Mouse (Mus musculus): Measurements from ENCODE around the gene Dntt. TPM values are rescaled to one million over a fixed set of nuclear protein-coding genes. Genes with fewer than 3 reads are reported as not detected.

The Dntt gene
- polyA plus RNA-seq (2015; fragmentation: Nextera tagmentation; extraction: Ambion mirVana), result 0.22 TPM in 1 of 2 replicates, not detected in the other

DNA sequence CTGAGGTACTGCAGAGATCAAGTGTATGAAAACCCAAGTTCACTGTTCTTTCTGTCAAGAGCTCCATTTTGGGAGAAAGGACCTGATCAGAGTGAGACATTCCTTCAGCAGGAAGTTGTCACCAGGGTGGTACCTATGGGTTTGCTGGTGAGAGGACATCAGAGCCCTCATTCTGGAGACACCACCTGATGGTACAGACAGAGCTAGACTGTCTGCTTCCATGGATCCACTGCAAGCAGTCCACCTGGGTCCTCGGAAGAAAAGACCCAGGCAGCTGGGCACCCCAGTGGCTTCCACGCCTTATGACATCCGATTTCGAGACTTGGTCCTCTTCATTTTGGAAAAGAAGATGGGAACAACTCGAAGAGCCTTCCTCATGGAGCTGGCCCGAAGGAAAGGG lies at the start of gene Dntt:
Dntt (plus strand) TSS at position 57 of the 400 bp plus-strand sequence.
- no peak within 1 kb of the TSS for H3K27ac ChIP-seq (replicated peaks)
- H3K9ac ChIP-seq, result no peak within 1 kb of the TSS
- no peak within 1 kb of the TSS for H3K4me2 ChIP-seq
- no peaks in the 10 kb centered on the region for H3K4me1 ChIP-seq (replicated peaks)
- WGBS, result 92% methylated on average over 6 of the region's 6 CpGs
- no peaks in the 10 kb centered on the region for H3K27me3 ChIP-seq
- ATAC-seq (ENCODE audit: low read depth), result no peak
- H3K4me3 ChIP-seq, result no peak within 1 kb of the TSS
- H3K36me3 ChIP-seq, result no peaks in the 10 kb centered on the region
- H3K9me3 ChIP-seq, result no peaks in the 10 kb centered on the region

DNA sequence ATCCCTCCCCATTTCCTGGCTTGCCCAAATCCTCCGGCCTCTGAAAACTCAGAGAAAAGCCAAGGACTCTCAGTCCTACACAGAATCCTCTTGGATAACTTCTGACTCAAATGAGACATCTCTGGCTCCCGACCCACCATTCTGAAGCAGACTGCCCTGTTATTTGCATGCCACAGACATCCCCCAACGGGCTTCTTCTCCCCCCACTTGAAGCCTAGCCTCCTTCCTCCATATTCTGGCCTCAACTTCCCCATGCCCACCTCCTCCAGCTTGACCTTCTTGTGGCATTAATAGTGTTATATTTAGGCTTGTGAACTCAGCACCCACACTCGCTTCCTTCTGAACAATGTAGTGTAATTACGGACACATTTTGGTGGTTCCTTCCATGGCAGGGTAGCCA lies 48.4 kb upstream of the Dntt start:
- 78% methylated on average over 5 of the region's 5 CpGs for WGBS
- Histone ChIP-seq H3K27me3 (no peaks in the 10 kb centered on the region), H3K36me3 (no peaks in the 10 kb centered on the region), H3K4me1 (replicated peaks) (no peaks in the 10 kb centered on the region), H3K4me2 (no peak overlapping the region), H3K9me3 (no peaks in the 10 kb centered on the region), H3K27ac (replicated peaks) (no peak overlapping the region), H3K9ac (no peak overlapping the region), H3K4me3 (no peak overlapping the region)
- ATAC-seq (ENCODE audit: low read depth), result no peak

DNA sequence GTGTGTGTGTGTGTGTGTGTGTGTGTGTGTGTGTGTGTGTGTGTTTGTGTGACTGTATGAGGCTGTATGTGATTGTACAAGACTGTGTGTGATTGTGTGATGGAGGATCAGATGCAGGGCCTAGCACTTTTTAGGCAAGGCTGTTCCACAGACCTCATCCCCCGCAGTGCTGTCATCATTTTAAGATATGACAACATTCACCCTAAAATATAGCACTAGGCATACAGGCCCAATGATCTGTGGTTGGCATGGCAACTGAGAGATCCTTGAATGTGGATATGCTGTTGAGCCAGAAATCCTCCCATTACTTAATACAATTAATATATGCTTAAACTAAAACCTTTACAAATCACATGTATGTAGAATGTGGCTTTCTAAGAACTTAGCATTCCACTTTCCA lies 44.5 kb upstream of the Dntt start:
- ATAC-seq (ENCODE audit: low read depth), result no peak
- H3K4me2 ChIP-seq, result no peak overlapping the region
- H3K9ac ChIP-seq, result no peak overlapping the region
- no peaks in the 10 kb centered on the region for H3K36me3 ChIP-seq
- 92% methylated on average over 1 of the region's 1 CpGs for WGBS
- no peak overlapping the region for H3K27ac ChIP-seq (replicated peaks)
- no peak overlapping the region for H3K4me3 ChIP-seq
- no peaks in the 10 kb centered on the region for H3K4me1 ChIP-seq (replicated peaks)
- no peaks in the 10 kb centered on the region for H3K27me3 ChIP-seq
- H3K9me3 ChIP-seq, result no peaks in the 10 kb centered on the region

DNA sequence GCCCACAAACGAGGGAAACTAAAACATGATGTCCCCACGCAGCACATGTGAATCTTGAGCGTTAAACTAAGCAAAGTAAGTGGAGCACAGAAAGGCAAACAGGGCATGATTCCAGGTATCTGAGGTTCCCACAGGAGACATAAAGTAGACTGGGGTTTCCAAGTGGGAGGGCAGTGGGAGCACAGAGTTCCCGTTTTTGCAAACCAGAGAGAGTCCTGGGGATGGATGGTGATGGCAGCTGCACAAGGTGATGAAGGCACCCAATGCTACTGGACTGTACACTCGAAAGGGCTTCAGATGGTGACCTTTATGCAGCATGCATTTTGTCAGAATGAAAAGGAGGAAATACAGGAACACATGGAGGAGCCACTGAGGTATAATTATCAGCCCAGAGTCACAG lies 40.2 kb upstream of the Dntt start:
- H3K4me1 ChIP-seq (replicated peaks), result peaks cover 13% of the 10 kb centered on the region

DNA sequence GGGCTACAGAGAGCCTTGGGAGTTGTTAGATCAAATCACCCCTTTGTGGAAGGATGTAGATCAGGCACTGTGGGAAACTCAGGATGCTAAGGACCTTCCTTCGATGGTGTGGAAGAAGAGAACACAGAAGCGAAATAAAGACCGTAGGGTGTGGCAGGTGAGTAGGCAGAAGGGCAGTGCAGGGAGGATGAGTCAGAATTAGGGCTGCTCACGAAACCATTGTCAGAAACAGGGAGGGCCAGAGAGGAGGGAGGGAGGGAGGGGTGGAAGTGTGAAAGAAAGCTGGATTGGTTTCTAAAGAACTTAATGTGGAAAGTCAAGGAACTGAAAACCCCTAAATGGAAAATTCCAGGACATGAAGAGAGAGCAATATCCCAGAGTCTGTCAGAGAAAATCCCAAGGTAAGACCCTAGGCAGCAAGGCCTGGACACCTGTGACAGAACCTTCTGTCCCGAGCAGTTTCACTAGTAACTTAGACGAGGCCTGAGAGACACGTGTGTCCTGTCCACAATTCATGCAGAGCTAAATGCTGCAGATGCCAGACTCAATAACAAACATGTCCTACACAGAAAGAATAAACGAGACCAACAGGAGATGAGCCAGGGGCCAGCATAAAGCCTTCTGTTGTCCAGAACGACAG lies 39.0 kb upstream of the Dntt start:
- WGBS, result 79% methylated on average over 9 of the region's 9 CpGs
- Histone ChIP-seq H3K36me3 (no peaks in the 10 kb centered on the region), H3K4me3 (no peak overlapping the region), H3K9ac (no peak overlapping the region), H3K4me2 (no peak overlapping the region), H3K27me3 (no peaks in the 10 kb centered on the region), H3K4me1 (replicated peaks) (peaks cover 13% of the 10 kb centered on the region), H3K9me3 (no peaks in the 10 kb centered on the region), H3K27ac (replicated peaks) (no peak overlapping the region)
- ATAC-seq (ENCODE audit: low read depth), result no peak

More for the DNA sequence above, 40.2 kb upstream of the Dntt start:
- Histone ChIP-seq H3K36me3 (no peaks in the 10 kb centered on the region), H3K27ac (replicated peaks) (no peak overlapping the region), H3K4me3 (no peak overlapping the region), H3K9ac (no peak overlapping the region), H3K4me2 (no peak overlapping the region), H3K9me3 (no peaks in the 10 kb centered on the region), H3K27me3 (no peaks in the 10 kb centered on the region)
- ATAC-seq (ENCODE audit: low read depth), result no peak
- WGBS, result 85% methylated on average over 5 of the region's 5 CpGs

DNA sequence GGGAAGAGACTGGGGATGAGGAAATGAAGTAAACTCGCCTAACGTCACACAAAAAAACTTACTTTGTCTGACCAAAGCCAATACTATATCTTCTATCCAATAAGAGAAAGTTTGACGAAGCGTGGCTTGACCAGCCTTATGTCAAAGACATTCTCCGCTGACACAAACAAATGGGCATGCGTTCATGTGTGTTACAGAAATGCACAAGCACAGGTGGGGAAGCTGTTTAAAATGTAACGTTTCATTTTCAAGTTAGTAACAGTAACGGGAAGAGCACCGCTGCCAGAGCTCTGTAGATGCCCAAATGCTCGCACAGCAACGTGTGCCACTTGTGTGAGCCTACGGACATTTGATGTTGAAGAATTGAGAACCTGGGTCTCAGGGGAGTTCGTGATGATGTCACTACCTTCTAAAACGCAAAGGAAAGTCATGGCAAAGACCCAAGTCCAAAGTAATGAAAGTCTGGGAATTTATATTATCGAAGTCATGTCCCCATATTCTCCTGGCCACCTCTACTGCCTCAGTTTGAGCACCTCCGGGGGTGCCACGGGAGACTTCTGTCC lies 38.2 kb upstream of the Dntt start:
- Histone ChIP-seq H3K4me2 (no peak overlapping the region), H3K27me3 (no peaks in the 10 kb centered on the region), H3K4me3 (no peak overlapping the region), H3K9me3 (no peaks in the 10 kb centered on the region), H3K27ac (replicated peaks) (no peak overlapping the region), H3K36me3 (no peaks in the 10 kb centered on the region), H3K9ac (no peak overlapping the region), H3K4me1 (replicated peaks) (peaks cover 13% of the 10 kb centered on the region)
- 91% methylated on average over 17 of the region's 17 CpGs for WGBS
- no peak for ATAC-seq (ENCODE audit: low read depth)

DNA sequence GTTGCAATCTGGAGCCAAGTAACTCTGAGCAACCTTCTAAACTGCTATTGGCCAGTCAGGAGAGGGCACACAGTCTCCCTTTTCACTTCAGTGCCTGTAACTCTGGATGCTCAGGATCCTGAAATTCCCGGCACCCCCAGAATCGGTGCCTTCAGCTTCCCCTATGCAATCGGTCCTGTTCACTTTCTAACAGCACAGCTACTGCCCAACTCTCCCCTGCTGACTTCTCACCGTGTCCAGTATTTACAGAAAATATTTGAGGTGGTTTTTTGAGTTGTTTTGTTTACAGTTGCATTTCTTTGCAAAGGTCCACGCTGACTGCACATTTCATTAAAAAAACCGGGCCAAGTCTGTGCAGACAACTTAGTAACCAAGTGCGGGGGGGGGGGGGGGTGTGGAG lies 37.4 kb upstream of the Dntt start:
- Histone ChIP-seq H3K4me2 (0 out of 2 replicates have a peak overlapping the region, but pooled peaks have one; percentile 11), H3K4me1 (replicated peaks) (peaks cover 13% of the 10 kb centered on the region), H3K4me3 (no peak overlapping the region), H3K27me3 (no peaks in the 10 kb centered on the region), H3K9me3 (no peaks in the 10 kb centered on the region), H3K9ac (no peak overlapping the region), H3K36me3 (no peaks in the 10 kb centered on the region), H3K27ac (replicated peaks) (no peak overlapping the region)
- 49% methylated on average over 7 of the region's 7 CpGs for WGBS
- no peak for ATAC-seq (ENCODE audit: low read depth)

DNA sequence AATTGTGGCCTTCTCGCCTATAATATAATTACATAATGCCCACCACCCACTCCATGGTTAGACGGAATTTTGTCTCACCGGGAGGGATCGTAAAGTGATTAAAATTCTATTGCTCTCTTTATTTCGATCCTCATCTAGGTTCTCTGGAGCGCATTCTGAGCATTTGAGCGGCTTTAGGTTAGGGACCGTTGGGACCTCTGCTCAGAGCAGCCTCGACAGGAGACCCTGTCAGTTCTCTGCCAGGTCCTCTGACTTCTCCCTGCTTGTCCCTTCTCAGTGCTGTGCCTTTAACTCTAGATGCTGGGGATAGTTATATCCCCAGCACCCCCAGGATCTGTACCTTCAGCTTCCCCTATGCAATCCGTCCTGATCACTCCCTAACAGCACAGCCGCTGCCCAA lies 37.0 kb upstream of the Dntt start:
- 21% methylated on average over 10 of the region's 11 CpGs for WGBS
- no peaks in the 10 kb centered on the region for H3K9me3 ChIP-seq
- no peak overlapping the region for H3K4me3 ChIP-seq
- H3K27me3 ChIP-seq, result no peaks in the 10 kb centered on the region
- H3K9ac ChIP-seq, result no peak overlapping the region
- H3K36me3 ChIP-seq, result no peaks in the 10 kb centered on the region
- peak overlapping the region; percentile 11; the same call in 1 of the 2 replicates for H3K4me2 ChIP-seq
- no peak; the same call in 1 of the 2 replicates for ATAC-seq (ENCODE audit: low read depth)
- H3K4me1 ChIP-seq (replicated peaks), result peaks cover 13% of the 10 kb centered on the region
- H3K27ac ChIP-seq (replicated peaks), result no peak overlapping the region

DNA sequence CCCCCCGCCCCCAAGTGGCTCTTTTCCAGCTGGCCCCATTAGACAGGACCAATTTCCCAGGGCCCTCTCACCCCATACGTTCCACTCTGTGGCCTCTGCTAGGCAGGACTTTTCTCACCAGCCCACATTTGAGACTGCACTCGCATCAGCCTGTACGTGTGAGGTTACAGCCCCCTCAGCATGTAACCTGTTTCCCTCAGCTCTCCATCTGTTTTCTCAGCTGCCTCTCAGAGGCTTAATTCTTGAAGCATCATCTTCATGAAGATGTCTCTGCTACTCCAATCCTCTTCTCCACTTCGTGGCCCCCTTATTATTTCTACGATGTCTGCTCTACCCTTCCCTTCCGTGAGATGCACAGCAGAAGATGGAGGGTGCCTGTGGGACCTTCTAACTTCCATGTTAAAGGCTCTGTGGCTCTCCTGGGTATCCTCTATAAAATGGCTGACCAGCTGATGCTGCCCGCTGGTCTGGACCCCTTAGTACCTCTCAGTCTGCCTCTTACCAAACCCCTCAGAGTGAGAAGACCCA lies 36.5 kb upstream of the Dntt start:
- Histone ChIP-seq H3K4me2 (no peak overlapping the region; the same call in 1 of the 2 replicates), H3K9ac (no peak overlapping the region), H3K4me3 (no peak overlapping the region), H3K27ac (replicated peaks) (no peak overlapping the region), H3K36me3 (no peaks in the 10 kb centered on the region), H3K4me1 (replicated peaks) (peaks cover 13% of the 10 kb centered on the region), H3K27me3 (no peaks in the 10 kb centered on the region), H3K9me3 (no peaks in the 10 kb centered on the region)
- 46% methylated on average over 8 of the region's 8 CpGs for WGBS
- ATAC-seq (ENCODE audit: low read depth), result no peak; the same call in 1 of the 2 replicates

DNA sequence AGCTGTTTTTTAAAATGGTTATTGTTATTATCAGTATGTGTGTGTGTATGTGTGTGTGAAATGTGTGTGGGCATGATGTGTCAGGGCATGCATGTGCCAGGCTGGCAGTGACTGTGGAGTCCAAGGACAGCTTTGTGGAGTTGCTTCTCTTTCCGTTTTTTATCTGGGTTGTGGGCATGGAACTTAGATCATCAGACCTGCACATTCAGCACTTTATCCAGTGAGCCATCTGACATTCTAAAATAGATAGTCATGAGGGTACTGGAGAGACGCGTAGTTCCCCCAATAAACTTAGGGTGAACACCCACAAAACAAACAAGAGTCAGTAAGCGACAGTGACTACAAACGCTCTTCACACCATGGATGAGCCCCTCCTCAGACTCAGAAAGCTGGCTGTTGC lies 35.7 kb upstream of the Dntt start:
- WGBS, result 84% methylated on average over 5 of the region's 5 CpGs
- Histone ChIP-seq H3K36me3 (no peaks in the 10 kb centered on the region), H3K9ac (no peak overlapping the region), H3K27ac (replicated peaks) (no peak overlapping the region), H3K4me1 (replicated peaks) (peaks cover 13% of the 10 kb centered on the region), H3K4me3 (no peak overlapping the region), H3K27me3 (no peaks in the 10 kb centered on the region), H3K4me2 (no peak overlapping the region), H3K9me3 (no peaks in the 10 kb centered on the region)
- no peak for ATAC-seq (ENCODE audit: low read depth)

DNA sequence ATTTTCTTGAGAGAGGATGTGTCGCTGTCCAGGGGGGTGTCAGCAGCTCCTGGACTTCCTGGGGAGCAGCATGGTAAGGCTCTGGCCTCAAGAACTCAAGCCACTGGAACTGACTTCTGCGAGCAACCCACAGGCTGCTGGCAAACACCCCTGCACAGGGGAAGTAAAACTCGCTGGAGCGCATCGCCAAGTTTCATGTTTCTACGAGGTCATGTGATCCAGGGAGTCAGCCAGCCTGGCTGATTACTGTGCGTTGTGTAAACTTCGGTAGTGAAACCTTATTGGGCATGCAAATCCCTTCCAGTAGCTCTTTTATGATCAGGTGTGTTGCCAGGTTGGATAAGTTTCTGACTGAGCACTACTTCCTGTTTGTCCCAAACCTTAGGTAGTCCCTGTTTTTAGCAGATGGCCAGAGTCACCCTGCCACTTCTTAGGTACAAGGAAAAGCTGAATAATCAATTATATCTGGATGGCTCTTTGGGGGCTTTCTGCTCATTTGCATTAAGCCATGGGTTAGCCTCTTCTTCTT lies 35.0 kb upstream of the Dntt start, which contains the start of gene Blnk:
Blnk (minus strand) TSS at position 479 of the 529 bp plus-strand sequence.
- WGBS, result 57% methylated on average over 8 of the region's 8 CpGs
- Histone ChIP-seq H3K27ac (replicated peaks) (no peak within 1 kb of the TSS), H3K9me3 (no peaks in the 10 kb centered on the region), H3K27me3 (no peaks in the 10 kb centered on the region), H3K4me2 (no peak within 1 kb of the TSS), H3K4me3 (no peak within 1 kb of the TSS), H3K4me1 (replicated peaks) (peaks cover 13% of the 10 kb centered on the region), H3K9ac (no peak within 1 kb of the TSS), H3K36me3 (no peaks in the 10 kb centered on the region)
- no peak for ATAC-seq (ENCODE audit: low read depth)

DNA sequence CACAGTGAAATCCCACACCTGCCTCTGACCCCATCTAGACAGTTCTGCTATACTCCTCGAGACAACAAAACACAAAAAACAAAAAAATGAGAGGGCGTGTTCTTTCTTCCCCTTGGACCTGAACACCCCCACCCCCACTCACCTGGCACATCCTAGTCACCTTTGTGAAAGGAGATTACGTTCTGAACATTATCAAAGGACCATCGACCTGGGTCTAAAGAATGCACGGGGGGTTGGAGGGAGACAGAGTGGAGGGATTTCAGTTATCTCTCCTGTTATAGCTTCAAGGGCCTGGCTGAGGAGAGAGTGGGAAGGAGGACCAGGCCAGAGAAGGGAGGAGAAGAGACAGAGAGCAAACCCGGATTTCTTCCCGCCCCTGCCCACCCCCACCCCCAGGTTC lies 34.2 kb upstream of the Dntt start:
- Histone ChIP-seq H3K4me1 (replicated peaks) (peaks cover 13% of the 10 kb centered on the region), H3K9ac (no peak overlapping the region), H3K27me3 (no peaks in the 10 kb centered on the region), H3K4me2 (no peak overlapping the region), H3K36me3 (no peaks in the 10 kb centered on the region), H3K4me3 (no peak overlapping the region), H3K9me3 (no peaks in the 10 kb centered on the region), H3K27ac (replicated peaks) (no peak overlapping the region)
- 65% methylated on average over 7 of the region's 7 CpGs for WGBS
- ATAC-seq (ENCODE audit: low read depth), result no peak
